ENCODE assay signal across 28 mouse cellular contexts in genomic region chr3:142590431-142591067, GRCm38 (mm10). TPM values are rescaled to one million over a fixed set of nuclear protein-coding genes. Genes with fewer than 3 reads are reported as not detected.
DNase-seq lines count a peak whose midpoint lies in the region; ATAC-seq and TF ChIP-seq lines count a peak whose summit lies in the region.
"Had no signal": no experiment of that assay in that cellular context is flagged by ENCODE, and none has a peak within 500 bp of the region (broad histone marks: within the 10 kb centered on the region; RNA-seq: fewer than 3 reads in every experiment).

No protein-coding gene starts in this region.

- no peaks in the 10 kb centered on the region for H3K36me3 ChIP-seq in spleen, adult 2 months (ENCODE audit: control insufficient read depth, insufficient read depth, low read length)
- H3K36me3 ChIP-seq in hindbrain, postnatal 0 days (ENCODE audit: insufficient read depth, low read length), result no peaks in the 10 kb centered on the region
- H3K36me3 ChIP-seq in heart, embryonic 12.5 days, result no peaks in the 10 kb centered on the region
- H3K36me3 ChIP-seq: embryonic facial prominence, embryonic 13.5 days; forebrain, embryonic 12.5 days; heart, embryonic 10.5 days; hindbrain, embryonic 10.5 days; kidney, embryonic 15.5 days; neural tube, embryonic 12.5 days had no signal

- no peak for TF ChIP-seq CTCF in spleen, adult 2 months (IDR thresholded peaks at IDR 0.05; ENCODE audit: extremely low read depth, insufficient read depth, insufficient read length, insufficient replicate concordance)
- no peak for TF ChIP-seq CTCF in bone marrow macrophage, adult 2 months (IDR thresholded peaks at IDR 0.05; ENCODE audit: low read depth, low read length)
- no peak for TF ChIP-seq CTCF in hindbrain, postnatal 0 days (IDR thresholded peaks at IDR 0.05; ENCODE audit: low read depth)

- H3K9ac ChIP-seq in hindbrain, postnatal 0 days (replicated peaks; ENCODE audit: low read length), result no peak overlapping the region
- no peak overlapping the region for H3K9ac ChIP-seq in heart, embryonic 12.5 days
- H3K9ac ChIP-seq: embryonic facial prominence, embryonic 13.5 days; forebrain, embryonic 12.5 days; kidney, embryonic 15.5 days; neural tube, embryonic 12.5 days had no signal

- H3K27ac ChIP-seq in spleen, adult 2 months (ENCODE audit: insufficient read depth, low read length), result peak overlapping the region; percentile 70
- peak overlapping the region; percentile 27; the same call in 1 of the 2 replicates for H3K27ac ChIP-seq in bone marrow macrophage, adult 2 months (ENCODE audit: insufficient read depth, low read depth, low read length)
- no peak overlapping the region for H3K27ac ChIP-seq in hindbrain, postnatal 0 days
- H3K27ac ChIP-seq in heart, embryonic 12.5 days (ENCODE audit: poor library complexity, severe bottlenecking), result no peak overlapping the region
- H3K27ac ChIP-seq: embryonic facial prominence, embryonic 13.5 days; forebrain, embryonic 12.5 days; gastrocnemius, adult 2 months; heart, embryonic 10.5 days; hindbrain, embryonic 10.5 days; kidney, embryonic 15.5 days; neural tube, embryonic 12.5 days had no signal

- peak; percentile 92 for ATAC-seq in megakaryocyte, adult 5-6 weeks (ENCODE audit: poor library complexity, severe bottlenecking)
- no peak for ATAC-seq in hindbrain, postnatal 0 days
- ATAC-seq in heart, embryonic 12.5 days (ENCODE audit: insufficient number of reproducible peaks, low FRiP score), result no peak

- DNase-seq in spleen, adult 2 months (ENCODE audit: low read depth in 1 of 2, low spot score in 2 of 2), result no peak
- no peak for DNase-seq in spleen, adult 12 weeks (ENCODE audit: low spot score)
- DNase-seq in hindbrain, postnatal 0 days (ENCODE audit: low spot score), result no peak
- DNase-seq in Muller cell, postnatal 12 days (ENCODE audit: inconsistent ontology term), result no peak
- DNase-seq: adrenal gland, postnatal 14 days; cerebellum, adult 11-12 months; cerebellum, postnatal 10 days; gastrocnemius, adult 2 months; kidney, adult 11 months; kidney, postnatal 36 days; lung, adult 2 months; lung, postnatal 14 days; midbrain, embryonic 14.5 days had no signal

- 34% methylated on average over 4 of the region's 4 CpGs for WGBS in spleen, adult 2 months
- 79% methylated on average over 4 of the region's 4 CpGs for whole genome bisulfite sequencing in hindbrain, postnatal 0 days
- 72% methylated on average over 4 of the region's 4 CpGs for WGBS in heart, embryonic 12.5 days

- H3K9me3 ChIP-seq in hindbrain, postnatal 0 days (ENCODE audit: low read length), result no peaks in the 10 kb centered on the region
- H3K9me3 ChIP-seq in heart, embryonic 12.5 days (replicated peaks), result no peaks in the 10 kb centered on the region
- H3K9me3 ChIP-seq: embryonic facial prominence, embryonic 13.5 days; forebrain, embryonic 12.5 days; heart, embryonic 10.5 days; hindbrain, embryonic 10.5 days; kidney, embryonic 15.5 days; neural tube, embryonic 12.5 days had no signal

- H3K4me2 ChIP-seq in hindbrain, postnatal 0 days (ENCODE audit: low read depth, low read length), result no peak overlapping the region
- H3K4me2 ChIP-seq in heart, embryonic 12.5 days, result no peak overlapping the region
- H3K4me2 ChIP-seq: embryonic facial prominence, embryonic 13.5 days; forebrain, embryonic 12.5 days; kidney, embryonic 15.5 days; liver, embryonic 11.5 days; neural tube, embryonic 12.5 days had no signal

- H3K27me3 ChIP-seq in spleen, adult 2 months (ENCODE audit: control insufficient read depth, insufficient read depth, low read length), result no peaks in the 10 kb centered on the region
- no peaks in the 10 kb centered on the region for H3K27me3 ChIP-seq in hindbrain, postnatal 0 days (ENCODE audit: insufficient read depth, low read length)
- no peaks in the 10 kb centered on the region for H3K27me3 ChIP-seq in heart, embryonic 12.5 days (replicated peaks)
- H3K27me3 ChIP-seq: embryonic facial prominence, embryonic 13.5 days; forebrain, embryonic 12.5 days; kidney, embryonic 15.5 days; neural tube, embryonic 12.5 days had no signal

- H3K4me3 ChIP-seq in spleen, adult 2 months (ENCODE audit: extremely low read depth, insufficient read depth, insufficient read length), result no peak overlapping the region
- no peak overlapping the region for H3K4me3 ChIP-seq in bone marrow macrophage, adult 2 months (ENCODE audit: insufficient read depth, low read length)
- no peak overlapping the region for H3K4me3 ChIP-seq in hindbrain, postnatal 0 days (ENCODE audit: low read length)
- no peak overlapping the region for H3K4me3 ChIP-seq in heart, embryonic 12.5 days
- H3K4me3 ChIP-seq: embryonic facial prominence, embryonic 13.5 days; erythroblast, embryonic 14.5 days; forebrain, embryonic 12.5 days; gastrocnemius, adult 2 months; heart, embryonic 10.5 days; hindbrain, embryonic 10.5 days; kidney, embryonic 15.5 days; neural tube, embryonic 12.5 days had no signal

- TF ChIP-seq POLR2A in spleen, adult 2 months (IDR thresholded peaks at IDR 0.05; ENCODE audit: low read depth, low read length), result no peak
- TF ChIP-seq POLR2A in bone marrow macrophage, adult 2 months (IDR thresholded peaks at IDR 0.05; ENCODE audit: borderline replicate concordance, low read depth, low read length), result no peak

- H3K4me1 ChIP-seq in spleen, adult 2 months (ENCODE audit: control insufficient read depth, insufficient read depth, insufficient read length), result peaks cover 12% of the 10 kb centered on the region
- H3K4me1 ChIP-seq in bone marrow macrophage, adult 2 months (ENCODE audit: control insufficient read depth, insufficient read depth, low read length), result peaks cover 4% of the 10 kb centered on the region
- H3K4me1 ChIP-seq in hindbrain, postnatal 0 days (ENCODE audit: insufficient read depth, low read length), result no peaks in the 10 kb centered on the region
- H3K4me1 ChIP-seq in heart, embryonic 12.5 days (replicated peaks), result no peaks in the 10 kb centered on the region
- H3K4me1 ChIP-seq: embryonic facial prominence, embryonic 13.5 days; forebrain, embryonic 12.5 days; heart, embryonic 10.5 days; hindbrain, embryonic 10.5 days; kidney, embryonic 15.5 days; neural tube, embryonic 12.5 days had no signal

RNA-seq across cellular contexts. Expression of gene Gbp2b, which starts 4.1 kb away (rescaled TPM):
- polyA plus RNA-seq in spleen, adult 2 months (2012; rRNA removed), result 0.06 TPM in 2 replicates
- polyA plus RNA-seq in bone marrow macrophage, adult 2 months (2012; ENCODE audit: insufficient read depth, insufficient read length, missing spikeins), result not detected in 2 replicates
- total RNA-seq in megakaryocyte, adult 5-6 weeks (2015), result not detected in 2 replicates
- not detected in 2 replicates for total RNA-seq in megakaryocyte, adult 5-6 weeks (2017)
- 0.31 TPM in 1 of 2 replicates, not detected in the other for total RNA-seq in hindbrain, postnatal 0 days (2014; rRNA removed)
- 0.18 and 0.24 TPM in 2 replicates for polyA plus RNA-seq in hindbrain, postnatal 0 days (2015; fragmentation: Nextera tagmentation; extraction: Ambion mirVana)
- polyA plus RNA-seq in heart, embryonic 12.5 days (2016; fragmentation: Nextera tagmentation; extraction: Ambion mirVana), result not detected in 2 replicates
- total RNA-seq: left cerebral cortex, adult 8-10 months; megakaryocyte-erythroid progenitor cell, adult 5-6 weeks had no signal
- polyA plus RNA-seq: embryonic facial prominence, embryonic 13.5 days; erythroblast, embryonic 14.5 days; forebrain, embryonic 12.5 days; heart, embryonic 10.5 days; heart, postnatal 0 days; hindbrain, embryonic 10.5 days; limb, embryonic 11.5 days; liver, embryonic 11.5 days; midbrain, embryonic 14.5 days; neural tube, embryonic 12.5 days had no signal

RNA-seq across cellular contexts. Expression of gene Gbp2, which starts 29.9 kb away (rescaled TPM):
- 8.6 and 12.4 TPM in 2 replicates for polyA plus RNA-seq in spleen, adult 2 months (2012; rRNA removed)
- 30.4 and 31.0 TPM in 2 replicates for polyA plus RNA-seq in bone marrow macrophage, adult 2 months (2012; ENCODE audit: insufficient read depth, insufficient read length, missing spikeins)
- total RNA-seq in megakaryocyte, adult 5-6 weeks (2015), result 23.7 and 25.7 TPM in 2 replicates
- total RNA-seq in megakaryocyte, adult 5-6 weeks (2017), result 28.0 and 33.7 TPM in 2 replicates
- total RNA-seq in hindbrain, postnatal 0 days (2014; rRNA removed), result 1.0 and 2.7 TPM in 2 replicates
- 1.3 TPM in 2 replicates for polyA plus RNA-seq in hindbrain, postnatal 0 days (2015; fragmentation: Nextera tagmentation; extraction: Ambion mirVana)
- polyA plus RNA-seq in heart, embryonic 12.5 days (2016; fragmentation: Nextera tagmentation; extraction: Ambion mirVana), result 0.67 and 1.0 TPM in 2 replicates
- polyA plus RNA-seq: erythroblast, embryonic 14.5 days had no signal

RNA-seq across cellular contexts. Expression of gene Gbp3, which starts 30.7 kb away (rescaled TPM):
- polyA plus RNA-seq in spleen, adult 2 months (2012; rRNA removed), result 33.8 and 40.9 TPM in 2 replicates
- 27.5 and 31.0 TPM in 2 replicates for polyA plus RNA-seq in bone marrow macrophage, adult 2 months (2012; ENCODE audit: insufficient read depth, insufficient read length, missing spikeins)
- total RNA-seq in megakaryocyte, adult 5-6 weeks (2015), result 29.4 and 32.1 TPM in 2 replicates
- total RNA-seq in megakaryocyte, adult 5-6 weeks (2017), result 54.8 and 57.3 TPM in 2 replicates
- total RNA-seq in hindbrain, postnatal 0 days (2014; rRNA removed), result 2.6 and 2.7 TPM in 2 replicates
- polyA plus RNA-seq in hindbrain, postnatal 0 days (2015; fragmentation: Nextera tagmentation; extraction: Ambion mirVana), result 2.4 and 3.9 TPM in 2 replicates
- 1.4 and 1.7 TPM in 2 replicates for polyA plus RNA-seq in heart, embryonic 12.5 days (2016; fragmentation: Nextera tagmentation; extraction: Ambion mirVana)
- polyA plus RNA-seq: erythroblast, embryonic 14.5 days had no signal

Comparison
In these comparisons a context has a peak if more than half of its experiments do, and no peak if none do; other contexts are left out.
1. H3K27ac ChIP-seq: peak in spleen, adult 2 months (single experiment) and bone marrow macrophage, adult 2 months (single experiment); none in hindbrain, postnatal 0 days (single experiment) and heart, embryonic 12.5 days (single experiment).